Mouse (Mus musculus) midbrain, embryonic 10.5 days (tissue): ENCODE results near the gene Fbxo48. TPM values are rescaled to one million over a fixed set of nuclear protein-coding genes. Genes with fewer than 3 reads are reported as not detected.

Source experiments
- DNase-seq: peaks from one replicate; pipeline ENCODE4 v3.0.0-alpha.2; 2017; ENCODE audit warnings: low spot score
- H3K27ac ChIP-seq: fragments of 300-500 bp; sonication (generic); replicated peaks from 2 replicates; pipeline ENCODE4 v1.5.1; 2016; ENCODE audit warnings: mild to moderate bottlenecking
- H3K27me3 ChIP-seq: fragments of 300-500 bp; sonication (generic); 2 replicates; pipeline ENCODE4 v1.6.1; 2016; ENCODE audit warnings: low read depth, mild to moderate bottlenecking; ENCODE audit not compliant: poor library complexity, severe bottlenecking
- H3K36me3 ChIP-seq: fragments of 300-500 bp; sonication (generic); 2 replicates; pipeline ENCODE4 v1.6.1; 2016; ENCODE audit warnings: mild to moderate bottlenecking, moderate library complexity
- H3K4me1 ChIP-seq: fragments of 300-500 bp; sonication (generic); 2 replicates; pipeline ENCODE4 v1.6.1; 2016
- H3K4me3 ChIP-seq: fragments of 300-500 bp; sonication (generic); 2 replicates; pipeline ENCODE4 v1.5.1; 2016; ENCODE audit warnings: mild to moderate bottlenecking, moderate library complexity
- H3K9me3 ChIP-seq: fragments of 300-500 bp; sonication (generic); replicated peaks from 2 replicates; pipeline ENCODE4 v1.6.1; 2016; ENCODE audit warnings: mild to moderate bottlenecking
- WGBS: fragments of 180-500 bp; shearing (Covaris S2); methylation state at CpG from one replicate; pipeline ENCODE4 v1.1.7; 2016; 5-methylcytosine and 5-hydroxymethylcytosine counted together
- polyA plus RNA-seq: library from polyadenylated mRNA; unstranded; fragments of >200 nt; fragmentation: Nextera tagmentation; extraction: Ambion mirVana; gene quantifications from 2 replicates; pipeline ENCODE4 v1.2.1, GENCODE M21; 2016

Gene Fbxo48
- polyA plus RNA-seq, 1 experiment from 2014 or later, result 2.1 TPM

GRCm38 (mm10) chr11:16978161-16978707 lies 27.1 kb downstream of the Fbxo48 start:
- DNase-seq, result no peak
- H3K9me3 ChIP-seq, result no peaks in the 10 kb centered on the region
- 90% methylated on average over 5 of the region's 5 CpGs for WGBS

DNA sequence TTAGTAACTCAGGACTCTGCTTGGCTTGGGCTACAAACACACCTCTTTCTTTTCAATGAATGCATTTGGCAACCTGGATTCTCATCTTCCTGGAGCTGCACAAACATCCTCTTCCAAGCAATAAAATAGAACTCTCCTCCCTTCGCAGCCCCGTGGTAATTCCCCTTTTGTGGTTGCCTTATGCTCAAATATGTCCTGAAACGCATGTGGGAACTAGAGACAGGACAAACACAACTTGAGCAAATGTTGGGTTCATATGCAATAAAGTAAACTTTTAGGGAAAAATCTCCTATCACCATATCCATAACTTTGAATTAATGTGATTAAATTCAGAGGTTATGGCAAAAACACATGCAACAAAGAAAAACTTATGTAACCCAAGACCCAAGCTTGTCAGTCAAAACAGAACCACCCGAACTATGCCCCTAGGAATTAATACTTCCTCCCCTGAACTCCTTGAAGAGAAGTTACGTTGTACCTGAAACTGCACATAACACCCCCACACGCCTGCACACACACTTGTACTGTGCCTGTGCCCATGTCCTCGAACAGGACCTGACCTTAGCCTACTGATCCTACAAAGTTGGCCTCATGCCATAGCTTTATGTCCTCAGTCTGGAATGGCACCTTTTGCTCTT lies 35.5 kb downstream of the Fbxo48 start:
- Histone ChIP-seq H3K36me3 (no peaks in the 10 kb centered on the region), H3K4me1 (no peaks in the 10 kb centered on the region), H3K27me3 (no peaks in the 10 kb centered on the region), H3K4me3 (no peak overlapping the region), H3K9me3 (no peaks in the 10 kb centered on the region), H3K27ac (no peak overlapping the region)
- DNase-seq, result no peak
- 88% methylated on average over 7 of the region's 7 CpGs for WGBS

More at GRCm38 (mm10) chr11:16978161-16978707, 27.1 kb downstream of the Fbxo48 start:
- Histone ChIP-seq H3K27ac (no peak overlapping the region), H3K4me1 (no peaks in the 10 kb centered on the region), H3K36me3 (no peaks in the 10 kb centered on the region), H3K27me3 (no peaks in the 10 kb centered on the region), H3K4me3 (no peak overlapping the region)

DNA sequence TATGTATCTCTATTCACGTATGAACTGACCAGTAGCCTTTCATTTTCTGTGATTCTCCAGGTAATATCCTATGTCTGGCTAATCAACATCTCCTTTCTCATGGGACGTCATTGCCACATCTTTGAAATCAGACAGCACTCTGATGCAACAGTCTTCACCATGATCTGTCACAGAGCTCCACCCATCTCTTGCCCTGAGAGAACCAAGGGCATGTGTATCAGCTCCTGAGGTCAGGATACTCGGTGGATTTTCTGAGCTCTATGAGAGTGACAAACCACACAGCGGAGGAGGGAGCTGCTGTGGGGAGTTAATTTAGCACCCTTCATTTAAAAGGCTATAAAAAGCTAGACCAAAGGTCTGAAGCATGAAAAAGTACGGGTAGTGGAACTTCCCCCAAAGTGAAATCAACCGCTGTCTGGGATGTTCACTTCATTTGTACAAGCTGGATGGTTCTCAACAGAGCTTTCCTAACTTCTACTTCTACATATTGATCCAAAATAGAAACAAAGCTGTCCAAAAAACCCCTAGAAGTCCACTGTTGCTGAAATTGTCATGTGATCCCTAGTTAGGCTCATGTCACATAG lies 36.7 kb downstream of the Fbxo48 start:
- 88% methylated on average over 6 of the region's 6 CpGs for WGBS
- H3K9me3 ChIP-seq, result no peaks in the 10 kb centered on the region
- H3K27me3 ChIP-seq, result no peaks in the 10 kb centered on the region
- H3K36me3 ChIP-seq, result no peaks in the 10 kb centered on the region
- DNase-seq, result no peak
- no peak overlapping the region for H3K27ac ChIP-seq
- H3K4me1 ChIP-seq, result no peaks in the 10 kb centered on the region
- no peak overlapping the region for H3K4me3 ChIP-seq

DNA sequence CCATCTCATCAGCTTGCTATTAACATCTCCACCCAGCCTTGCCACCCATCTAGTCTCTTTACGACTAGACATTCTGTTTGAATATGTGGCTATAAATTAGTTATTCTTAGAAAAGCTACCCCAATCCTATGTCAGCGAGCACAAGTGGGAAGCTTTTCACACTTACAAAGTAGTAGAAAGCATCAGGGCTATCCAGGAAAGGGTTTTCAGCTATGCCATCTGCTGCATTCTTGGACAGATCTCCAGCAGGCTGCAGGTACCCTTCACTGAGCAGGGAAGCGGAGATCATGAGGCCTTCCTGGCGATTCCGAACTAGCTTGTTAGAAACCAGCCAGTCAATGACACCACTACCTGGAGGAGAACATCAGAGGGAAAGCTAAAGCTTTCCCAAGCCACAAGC lies 38.7 kb downstream of the Fbxo48 start:
- Histone ChIP-seq H3K27me3 (no peaks in the 10 kb centered on the region), H3K36me3 (no peaks in the 10 kb centered on the region), H3K4me1 (no peaks in the 10 kb centered on the region), H3K9me3 (no peaks in the 10 kb centered on the region), H3K27ac (no peak overlapping the region), H3K4me3 (no peak overlapping the region)
- no peak for DNase-seq
- 88% methylated on average over 5 of the region's 5 CpGs for WGBS

GRCm38 (mm10) chr11:16992880-16993279 lies 41.7 kb downstream of the Fbxo48 start:
- no peak overlapping the region for H3K27ac ChIP-seq
- no peaks in the 10 kb centered on the region for H3K9me3 ChIP-seq
- 89% methylated on average over 6 of the region's 6 CpGs for WGBS
- no peaks in the 10 kb centered on the region for H3K4me1 ChIP-seq
- no peak overlapping the region for H3K4me3 ChIP-seq
- DNase-seq, result no peak
- H3K36me3 ChIP-seq, result no peaks in the 10 kb centered on the region
- H3K27me3 ChIP-seq, result no peaks in the 10 kb centered on the region

DNA sequence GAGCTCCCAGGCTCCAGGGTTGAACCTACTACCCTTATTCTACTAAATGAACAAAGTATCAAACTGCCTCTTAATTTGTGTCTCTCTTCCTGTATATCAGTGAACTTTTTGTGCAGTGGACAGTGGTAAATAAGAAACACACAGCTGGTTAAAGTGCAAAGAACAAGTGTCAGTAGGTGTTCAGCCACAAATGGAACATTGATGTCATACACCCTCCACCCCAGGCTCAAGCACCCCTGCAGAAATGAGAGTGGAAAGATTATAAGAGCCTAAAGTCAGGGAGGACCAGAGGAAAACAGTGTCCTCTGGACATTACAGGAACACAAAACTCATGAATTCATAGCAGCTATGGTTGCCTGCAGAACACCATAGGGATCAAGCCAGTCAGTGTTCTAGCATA lies 45.6 kb downstream of the Fbxo48 start:
- H3K9me3 ChIP-seq, result no peaks in the 10 kb centered on the region
- no peaks in the 10 kb centered on the region for H3K4me1 ChIP-seq
- H3K27me3 ChIP-seq, result no peaks in the 10 kb centered on the region
- no peak overlapping the region for H3K27ac ChIP-seq
- no peak overlapping the region for H3K4me3 ChIP-seq
- DNase-seq, result no peak
- no peaks in the 10 kb centered on the region for H3K36me3 ChIP-seq

GRCm38 (mm10) chr11:16997465-16997864 lies 46.3 kb downstream of the Fbxo48 start:
- Histone ChIP-seq H3K9me3 (no peaks in the 10 kb centered on the region), H3K27ac (no peak overlapping the region), H3K27me3 (no peaks in the 10 kb centered on the region), H3K36me3 (no peaks in the 10 kb centered on the region), H3K4me3 (no peak overlapping the region), H3K4me1 (no peaks in the 10 kb centered on the region)
- DNase-seq, result no peak

DNA sequence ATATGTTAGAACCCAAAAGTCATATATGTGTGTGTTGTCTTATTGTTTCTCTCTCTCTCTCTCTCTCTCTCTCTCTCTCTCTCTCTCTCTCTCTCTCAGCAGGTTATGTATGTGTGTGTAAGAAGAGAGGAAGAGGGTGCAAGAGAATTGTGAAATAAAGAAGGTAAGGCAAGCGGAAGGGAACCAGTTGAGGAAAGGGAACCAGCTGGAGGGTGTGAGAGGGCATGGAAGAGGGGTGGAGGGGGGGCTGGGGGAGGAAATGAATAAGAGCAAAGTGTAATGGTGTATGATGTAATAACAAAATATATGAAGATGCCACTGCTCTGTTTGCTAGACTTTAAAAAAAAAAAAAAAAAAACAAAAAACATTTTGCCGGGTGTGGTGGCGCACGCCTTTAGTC lies 48.2 kb downstream of the Fbxo48 start:
- no peak overlapping the region for H3K4me3 ChIP-seq
- no peaks in the 10 kb centered on the region for H3K4me1 ChIP-seq
- no peaks in the 10 kb centered on the region for H3K9me3 ChIP-seq
- DNase-seq, result no peak
- no peak overlapping the region for H3K27ac ChIP-seq
- H3K36me3 ChIP-seq, result no peaks in the 10 kb centered on the region
- no peaks in the 10 kb centered on the region for H3K27me3 ChIP-seq
- whole genome bisulfite sequencing, result 96% methylated on average over 4 of the region's 4 CpGs

DNA sequence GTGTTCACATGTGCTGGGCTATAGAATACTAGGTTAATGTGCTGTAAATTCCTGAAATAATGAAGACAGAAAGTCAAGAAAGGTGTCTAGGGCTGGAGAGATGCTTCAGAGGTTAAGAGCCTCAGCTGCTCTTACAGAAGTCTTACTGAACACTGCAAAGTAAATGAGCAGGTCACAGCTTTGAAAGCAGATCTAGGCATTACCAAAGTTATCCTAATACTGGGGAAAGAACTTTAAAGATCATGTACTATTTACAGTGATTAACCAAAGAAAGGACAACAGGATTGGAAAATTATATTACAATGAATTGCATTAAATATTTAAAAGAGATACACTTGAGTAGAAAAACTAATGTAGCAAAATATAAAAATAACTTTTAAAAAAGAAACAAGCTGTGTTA lies 48.8 kb downstream of the Fbxo48 start:
- Histone ChIP-seq H3K36me3 (no peaks in the 10 kb centered on the region), H3K4me1 (no peaks in the 10 kb centered on the region), H3K4me3 (no peak overlapping the region), H3K27me3 (no peaks in the 10 kb centered on the region), H3K9me3 (no peaks in the 10 kb centered on the region), H3K27ac (no peak overlapping the region)
- no peak for DNase-seq

DNA sequence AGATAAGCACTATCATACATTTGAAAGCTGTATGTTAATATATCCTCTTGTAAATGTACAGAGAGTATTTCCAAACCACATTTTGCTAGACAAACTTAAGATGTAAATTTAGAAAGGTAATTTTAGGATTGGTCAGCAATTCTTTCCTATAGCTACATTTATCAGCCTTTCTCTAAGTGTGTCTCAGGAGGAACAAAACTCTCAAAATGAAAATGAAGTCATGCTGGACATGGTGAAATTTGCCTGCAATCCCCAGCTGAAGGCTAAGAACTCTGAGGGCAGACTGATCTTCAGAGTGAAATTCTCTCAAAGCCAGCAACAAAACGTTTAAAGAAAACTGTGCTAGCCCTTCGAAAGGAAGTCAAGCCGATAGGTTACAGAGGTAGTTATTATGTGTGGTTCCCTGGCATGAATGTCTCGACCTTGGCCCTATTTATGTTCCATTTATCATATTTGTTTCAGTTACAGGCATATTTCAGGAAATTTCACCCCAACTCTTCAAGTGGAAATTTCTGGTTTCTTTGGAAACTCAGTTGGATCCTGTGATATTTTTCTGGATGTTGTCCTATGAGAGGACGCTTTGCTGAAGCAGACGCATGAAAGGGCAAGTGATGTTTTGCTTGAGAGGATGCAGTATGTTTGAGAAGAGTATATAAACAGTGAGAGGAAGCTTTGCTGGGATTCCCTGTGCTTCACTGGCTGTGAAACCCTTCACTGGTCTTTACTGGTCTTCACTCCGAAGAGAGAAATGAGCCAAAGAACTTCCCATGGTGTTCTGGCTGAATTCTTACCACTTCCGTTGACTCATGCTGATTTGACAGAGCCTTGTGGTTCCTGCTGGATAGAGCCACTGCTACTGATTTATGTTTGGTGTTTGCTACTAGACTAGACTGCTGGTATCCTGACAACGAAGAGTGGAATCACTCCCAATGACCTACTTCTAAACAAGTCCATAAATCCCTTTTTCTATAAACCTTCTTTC lies 49.5 kb downstream of the Fbxo48 start:
- Histone ChIP-seq H3K27me3 (no peaks in the 10 kb centered on the region), H3K4me1 (no peaks in the 10 kb centered on the region), H3K36me3 (no peaks in the 10 kb centered on the region), H3K27ac (no peak overlapping the region), H3K9me3 (no peaks in the 10 kb centered on the region), H3K4me3 (no peak overlapping the region)
- no peak for DNase-seq
- 85% methylated on average over 9 of the region's 9 CpGs for WGBS

DNA sequence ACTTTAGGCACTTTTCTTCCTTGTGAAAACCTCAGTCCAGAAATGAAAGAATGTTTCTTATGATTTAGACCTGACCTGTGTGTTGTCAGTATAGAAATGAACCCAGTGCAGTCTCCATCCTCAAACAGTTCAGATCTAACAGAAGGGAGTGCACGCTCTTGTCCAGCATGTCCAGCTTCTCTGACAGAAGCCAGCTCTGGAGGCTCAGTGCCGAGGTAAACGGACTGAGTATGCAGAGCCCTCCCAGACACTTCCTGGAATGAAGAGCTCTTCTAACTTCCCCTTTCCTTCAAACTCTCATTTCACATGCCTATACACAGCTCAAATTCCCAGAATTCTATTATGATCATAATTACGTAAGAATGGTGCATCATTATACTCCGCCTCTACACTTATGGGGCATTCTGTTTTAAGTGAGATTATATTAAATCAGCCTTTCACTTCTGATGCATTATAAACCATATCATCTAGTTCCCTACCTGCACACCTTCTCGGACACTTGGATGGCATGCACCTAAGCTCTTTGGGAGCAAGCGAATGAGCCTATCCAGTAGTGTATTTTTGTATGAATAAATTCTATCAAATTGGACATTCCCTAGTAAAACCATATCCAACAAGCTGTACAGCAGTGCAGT lies 51.7 kb downstream of the Fbxo48 start:
- no peaks in the 10 kb centered on the region for H3K36me3 ChIP-seq
- DNase-seq, result no peak
- H3K4me3 ChIP-seq, result no peak overlapping the region
- H3K9me3 ChIP-seq, result no peaks in the 10 kb centered on the region
- no peaks in the 10 kb centered on the region for H3K27me3 ChIP-seq
- no peak overlapping the region for H3K27ac ChIP-seq
- 92% methylated on average over 7 of the region's 7 CpGs for whole genome bisulfite sequencing
- H3K4me1 ChIP-seq, result no peaks in the 10 kb centered on the region

DNA sequence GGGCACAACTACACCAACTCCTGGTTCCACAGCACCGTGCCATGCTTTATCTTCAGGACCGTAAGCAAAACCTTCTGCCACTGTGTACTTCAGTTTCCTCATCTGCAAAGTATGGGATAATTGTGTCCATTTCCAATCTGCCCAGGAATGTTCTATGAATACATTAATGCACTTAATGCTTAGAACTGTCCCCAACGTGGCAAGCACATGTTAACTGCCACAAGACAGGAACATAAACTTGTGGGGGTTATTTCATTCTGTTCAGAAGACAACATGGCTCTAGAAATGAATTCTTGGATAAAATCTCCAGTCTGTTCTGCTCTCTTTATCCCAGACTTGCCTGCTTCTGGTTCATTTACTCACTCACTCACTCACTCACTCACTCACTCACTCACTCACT lies 52.6 kb downstream of the Fbxo48 start:
- no peaks in the 10 kb centered on the region for H3K4me1 ChIP-seq
- WGBS, result 78% methylated on average over 3 of the region's 3 CpGs
- H3K36me3 ChIP-seq, result no peaks in the 10 kb centered on the region
- no peaks in the 10 kb centered on the region for H3K27me3 ChIP-seq
- H3K27ac ChIP-seq, result no peak overlapping the region
- no peaks in the 10 kb centered on the region for H3K9me3 ChIP-seq
- no peak for DNase-seq
- no peak overlapping the region for H3K4me3 ChIP-seq
